In genomic region chr1:127353408-127353807, GRCm38 (mm10) we compare ENCODE assay signal across 17 mouse cellular contexts.
DNase-seq lines count a peak whose midpoint lies in the region; ATAC-seq and TF ChIP-seq lines count a peak whose summit lies in the region.
"Had no signal": no experiment of that assay in that cellular context is flagged by ENCODE, and none has a peak within 500 bp of the region (broad histone marks: within the 10 kb centered on the region; RNA-seq: fewer than 3 reads in every experiment).

No protein-coding gene starts in this region.

- H3K4me2 ChIP-seq in heart, embryonic 15.5 days, result no peak overlapping the region
- H3K4me2 ChIP-seq in midbrain, embryonic 14.5 days (ENCODE audit: low read length), result no peak overlapping the region
- H3K4me2 ChIP-seq in midbrain, embryonic 16.5 days (ENCODE audit: low read length), result no peak overlapping the region
- no peak overlapping the region for H3K4me2 ChIP-seq in forebrain, embryonic 14.5 days (ENCODE audit: low read length)
- H3K4me2 ChIP-seq in heart, postnatal 0 days (ENCODE audit: low read depth, low read length), result no peak overlapping the region
- H3K4me2 ChIP-seq: embryonic facial prominence, embryonic 13.5 days; liver, embryonic 11.5 days had no signal

- peak overlapping the region; percentile 76 for H3K27ac ChIP-seq in heart, embryonic 15.5 days
- H3K27ac ChIP-seq in midbrain, embryonic 14.5 days (replicated peaks; ENCODE audit: low read depth, low read length), result no peak overlapping the region
- H3K27ac ChIP-seq in midbrain, embryonic 16.5 days (ENCODE audit: low read length), result no peak overlapping the region
- no peak overlapping the region for H3K27ac ChIP-seq in forebrain, embryonic 14.5 days (ENCODE audit: low read depth, low read length)
- peak overlapping the region; percentile 83; the same call in 1 of the 2 replicates for H3K27ac ChIP-seq in heart, postnatal 0 days (ENCODE audit: low read depth)
- no peak overlapping the region for H3K27ac ChIP-seq in limb, embryonic 10.5 days
- H3K27ac ChIP-seq: embryonic facial prominence, embryonic 13.5 days; layer of hippocampus, adult 2 months; midbrain, embryonic 10.5 days had no signal

- no peaks in the 10 kb centered on the region for H3K36me3 ChIP-seq in heart, embryonic 15.5 days
- no peaks in the 10 kb centered on the region for H3K36me3 ChIP-seq in midbrain, embryonic 14.5 days (ENCODE audit: control insufficient read depth, insufficient read depth, low read length)
- no peaks in the 10 kb centered on the region for H3K36me3 ChIP-seq in midbrain, embryonic 16.5 days (ENCODE audit: control insufficient read depth, insufficient read depth, low read length)
- no peaks in the 10 kb centered on the region for H3K36me3 ChIP-seq in forebrain, embryonic 14.5 days (ENCODE audit: control insufficient read depth, insufficient read depth, low read length)
- no peaks in the 10 kb centered on the region for H3K36me3 ChIP-seq in heart, postnatal 0 days (replicated peaks; ENCODE audit: control insufficient read depth, insufficient read depth, low read length)
- H3K36me3 ChIP-seq in limb, embryonic 10.5 days, result no peaks in the 10 kb centered on the region
- H3K36me3 ChIP-seq: embryonic facial prominence, embryonic 13.5 days had no signal

- peaks cover 38% of the 10 kb centered on the region for H3K4me1 ChIP-seq in heart, embryonic 15.5 days (replicated peaks)
- no peaks in the 10 kb centered on the region for H3K4me1 ChIP-seq in midbrain, embryonic 14.5 days (ENCODE audit: control insufficient read depth, insufficient read depth, low read length)
- no peaks in the 10 kb centered on the region; the same call in 1 of the 2 replicates for H3K4me1 ChIP-seq in midbrain, embryonic 16.5 days (ENCODE audit: control insufficient read depth, insufficient read depth, low read length)
- H3K4me1 ChIP-seq in forebrain, embryonic 14.5 days (ENCODE audit: control insufficient read depth, insufficient read depth, low read length), result no peaks in the 10 kb centered on the region; the same call in 1 of the 2 replicates
- peaks cover 39% of the 10 kb centered on the region for H3K4me1 ChIP-seq in heart, postnatal 0 days (ENCODE audit: control insufficient read depth, insufficient read depth)
- peaks cover 15% of the 10 kb centered on the region for H3K4me1 ChIP-seq in limb, embryonic 10.5 days

- no peak overlapping the region for H3K9ac ChIP-seq in heart, embryonic 15.5 days
- H3K9ac ChIP-seq in midbrain, embryonic 14.5 days (replicated peaks; ENCODE audit: low read length), result no peak overlapping the region
- H3K9ac ChIP-seq in midbrain, embryonic 16.5 days (ENCODE audit: low read depth, low read length), result no peak overlapping the region
- H3K9ac ChIP-seq in forebrain, embryonic 14.5 days (ENCODE audit: low read length), result no peak overlapping the region
- H3K9ac ChIP-seq in heart, postnatal 0 days (replicated peaks; ENCODE audit: low read depth, low read length), result no peak overlapping the region
- H3K9ac ChIP-seq: embryonic facial prominence, embryonic 13.5 days had no signal

- TF ChIP-seq EP300 in heart, postnatal 0 days (IDR thresholded peaks at IDR 0.05; ENCODE audit: low read depth), result no peak

- no peak for DNase-seq in heart, adult 8-10 months (ENCODE audit: low spot score)
- peak; percentile 31 for DNase-seq in midbrain, embryonic 14.5 days
- DNase-seq in forebrain, embryonic 14.5 days (ENCODE audit: low spot score), result peak; percentile 58
- peak; percentile 28 for DNase-seq in heart, postnatal 0 days (ENCODE audit: low spot score)
- DNase-seq in limb, embryonic 10.5 days (ENCODE audit: low spot score), result no peak
- DNase-seq: adrenal gland, postnatal 36 days; cerebellum, postnatal 36 days; gastrocnemius, postnatal 25 days had no signal

- ATAC-seq in heart, embryonic 15.5 days (replicated peaks; ENCODE audit: insufficient number of reproducible peaks, insufficient read depth, low FRiP score, low read depth), result no peak
- no peak for ATAC-seq in midbrain, embryonic 14.5 days (ENCODE audit: low FRiP score, low TSS enrichment)
- ATAC-seq in midbrain, embryonic 16.5 days, result no peak
- ATAC-seq in forebrain, embryonic 14.5 days, result peak; percentile 50; the same call in 1 of the 2 replicates
- no peak for ATAC-seq in heart, postnatal 0 days (ENCODE audit: insufficient read depth, low read depth)
- ATAC-seq: CD4-positive, CD25-positive, alpha-beta regulatory T cell, adult 4 months; hindbrain, embryonic 16.5 days; lung, postnatal 0 days had no signal

- no peak overlapping the region for H3K4me3 ChIP-seq in heart, embryonic 15.5 days
- H3K4me3 ChIP-seq in midbrain, embryonic 14.5 days (replicated peaks; ENCODE audit: low read depth, low read length), result no peak overlapping the region
- H3K4me3 ChIP-seq in midbrain, embryonic 16.5 days (ENCODE audit: low read depth, low read length), result no peak overlapping the region
- no peak overlapping the region for H3K4me3 ChIP-seq in forebrain, embryonic 14.5 days (ENCODE audit: low read depth, low read length)
- no peak overlapping the region for H3K4me3 ChIP-seq in heart, postnatal 0 days (ENCODE audit: low read depth, low read length)
- no peak overlapping the region for H3K4me3 ChIP-seq in limb, embryonic 10.5 days
- H3K4me3 ChIP-seq: embryonic facial prominence, embryonic 13.5 days; layer of hippocampus, adult 2 months; midbrain, embryonic 10.5 days had no signal

- no peaks in the 10 kb centered on the region for H3K9me3 ChIP-seq in heart, embryonic 15.5 days (replicated peaks)
- H3K9me3 ChIP-seq in midbrain, embryonic 14.5 days (ENCODE audit: control insufficient read depth, low read length), result no peaks in the 10 kb centered on the region
- no peaks in the 10 kb centered on the region for H3K9me3 ChIP-seq in midbrain, embryonic 16.5 days (replicated peaks; ENCODE audit: control insufficient read depth, low read length, poor library complexity, severe bottlenecking)
- no peaks in the 10 kb centered on the region for H3K9me3 ChIP-seq in forebrain, embryonic 14.5 days (replicated peaks; ENCODE audit: control insufficient read depth, low read length)
- no peaks in the 10 kb centered on the region for H3K9me3 ChIP-seq in heart, postnatal 0 days (replicated peaks; ENCODE audit: control insufficient read depth, low read length)
- no peaks in the 10 kb centered on the region for H3K9me3 ChIP-seq in limb, embryonic 10.5 days (replicated peaks)
- H3K9me3 ChIP-seq: embryonic facial prominence, embryonic 13.5 days; midbrain, embryonic 10.5 days had no signal

- no peaks in the 10 kb centered on the region for H3K27me3 ChIP-seq in heart, embryonic 15.5 days
- no peaks in the 10 kb centered on the region for H3K27me3 ChIP-seq in midbrain, embryonic 14.5 days (ENCODE audit: control insufficient read depth, insufficient read depth, low read length)
- H3K27me3 ChIP-seq in midbrain, embryonic 16.5 days (ENCODE audit: control insufficient read depth, insufficient read depth, low read depth, low read length), result no peaks in the 10 kb centered on the region
- no peaks in the 10 kb centered on the region for H3K27me3 ChIP-seq in forebrain, embryonic 14.5 days (replicated peaks; ENCODE audit: control insufficient read depth, insufficient read depth, low read length)
- H3K27me3 ChIP-seq in heart, postnatal 0 days (ENCODE audit: control insufficient read depth, insufficient read depth, low read length), result no peaks in the 10 kb centered on the region
- no peaks in the 10 kb centered on the region for H3K27me3 ChIP-seq in limb, embryonic 10.5 days (ENCODE audit: low read depth, poor library complexity, severe bottlenecking)
- H3K27me3 ChIP-seq: embryonic facial prominence, embryonic 13.5 days had no signal

- TF ChIP-seq CTCF in heart, postnatal 0 days (IDR thresholded peaks at IDR 0.05; ENCODE audit: low read depth), result no peak

- WGBS in heart, embryonic 15.5 days, result 28% methylated on average over 9 of the region's 9 CpGs
- WGBS in midbrain, embryonic 14.5 days, result 62% methylated on average over 9 of the region's 9 CpGs
- WGBS in midbrain, embryonic 16.5 days, result 57% methylated on average over 9 of the region's 9 CpGs
- 41% methylated on average over 9 of the region's 9 CpGs for WGBS in forebrain, embryonic 14.5 days
- WGBS in heart, postnatal 0 days, result 32% methylated on average over 9 of the region's 9 CpGs
- WGBS in limb, embryonic 10.5 days, result 71% methylated on average over 9 of the region's 9 CpGs

Comparison
In these comparisons a context has a peak if more than half of its experiments do, and no peak if none do; other contexts are left out.
1. DNase-seq: peak in midbrain, embryonic 14.5 days (single experiment), forebrain, embryonic 14.5 days (single experiment) and heart, postnatal 0 days (single experiment); none in heart, adult 8-10 months (single experiment) and limb, embryonic 10.5 days (single experiment).
2. H3K27ac ChIP-seq: peak in heart, embryonic 15.5 days (single experiment) and heart, postnatal 0 days (single experiment); none in midbrain, embryonic 14.5 days (single experiment), midbrain, embryonic 16.5 days (single experiment), forebrain, embryonic 14.5 days (single experiment) and limb, embryonic 10.5 days (single experiment).